Mouse (Mus musculus): ENCODE results near the gene Grm7. TPM values are rescaled to one million over a fixed set of nuclear protein-coding genes. Genes with fewer than 3 reads are reported as not detected.
A peak's percentile ranks its signal among the peaks of the same experiment; 100 is the strongest.

Grm7 gene
- total RNA-seq, 1 experiment = not detected

DNA sequence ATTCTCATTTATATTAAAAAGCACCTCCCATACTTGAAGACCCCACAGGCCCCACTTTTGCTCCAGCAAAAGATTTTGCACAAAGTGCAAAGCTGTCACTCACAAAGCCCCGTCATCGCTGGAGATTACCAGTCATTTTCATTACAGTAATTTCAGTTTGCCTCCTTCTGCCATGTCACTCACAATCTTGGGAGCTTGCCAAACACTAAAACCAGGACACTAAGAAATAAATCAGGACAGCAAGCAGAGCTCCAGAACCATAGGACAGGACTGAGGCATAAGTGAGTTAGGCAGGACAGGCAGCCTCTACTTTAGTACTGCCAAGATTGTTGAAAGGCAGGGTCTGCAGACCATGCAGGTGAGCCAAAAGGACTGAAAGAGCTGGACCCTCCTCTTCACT lies 884.6 kb downstream of the Grm7 start:
- in situ Hi-C loops (cut with MboI; ENCODE audit: low sequenced_read_pairs in 2 of 2, unreplicated experiment in 2 of 2) = no loop called here
- no peaks in the 10 kb centered on the region for H3K36me3 ChIP-seq (ENCODE audit: control insufficient read depth, insufficient read depth, low read length, poor library complexity, severe bottlenecking)

DNA sequence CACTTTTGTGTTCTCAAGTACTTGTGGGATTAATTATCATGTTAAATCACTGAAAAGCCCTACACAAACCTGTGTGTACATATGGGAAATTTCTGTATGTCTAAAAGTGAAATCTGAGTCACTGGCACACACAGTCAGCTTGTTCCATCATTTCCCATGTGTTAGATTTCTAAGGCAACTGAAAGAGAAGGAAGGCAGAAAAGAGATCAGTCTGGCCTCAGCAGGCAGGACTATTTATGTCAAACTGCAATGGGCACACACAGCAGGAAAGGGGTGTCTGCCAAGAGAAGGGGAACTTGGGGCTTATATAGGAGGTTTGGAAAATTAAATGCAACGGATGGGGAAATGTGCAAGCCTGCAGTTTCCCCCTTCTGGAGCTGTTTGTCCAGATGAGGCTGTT lies 913.2 kb downstream of the Grm7 start:
- no peak overlapping the region for H3K27ac ChIP-seq (ENCODE audit: insufficient read depth, low read depth, low read length, poor library complexity, severe bottlenecking)
- H3K4me3 ChIP-seq (ENCODE audit: insufficient read depth in 1 of 2, low read depth in 1 of 2, low read length in 2 of 2, poor library complexity in 1 of 2, severe bottlenecking in 1 of 2) = no peak overlapping the region
- in situ Hi-C loops (cut with MboI; ENCODE audit: low sequenced_read_pairs in 2 of 2, unreplicated experiment in 2 of 2) = no loop called here
- TF ChIP-seq ZC3H11A (IDR thresholded peaks at IDR 0.05; ENCODE audit: borderline replicate concordance, low read depth, low read length) (no peak), MAFK (IDR thresholded peaks at IDR 0.05; ENCODE audit: insufficient read depth, low read depth, low read length) (no peak), ZNF384 (IDR thresholded peaks at IDR 0.05; ENCODE audit: low read depth, low read length) (no peak), HCFC1 (IDR thresholded peaks at IDR 0.05; ENCODE audit: borderline replicate concordance, insufficient read depth, low read length) (no peak), CHD2 (IDR thresholded peaks at IDR 0.05; ENCODE audit: low read depth, low read length) (no peak)
- H3K36me3 ChIP-seq (ENCODE audit: control insufficient read depth, insufficient read depth, low read length, poor library complexity, severe bottlenecking) = no peaks in the 10 kb centered on the region
- no peak for DNase-seq (ENCODE audit: low read depth, low spot score)
- H3K9me3 ChIP-seq (ENCODE audit: control insufficient read depth, insufficient read depth, low read depth, low read length) = no peaks in the 10 kb centered on the region
- no peak overlapping the region for H3K9ac ChIP-seq (ENCODE audit: insufficient read depth, low read depth, low read length, poor library complexity, severe bottlenecking)
- no peaks in the 10 kb centered on the region for H3K4me1 ChIP-seq (ENCODE audit: control insufficient read depth in 2 of 2, insufficient read depth in 2 of 2, low read length in 2 of 2, poor library complexity in 1 of 2)

More for the DNA sequence above, 884.6 kb downstream of the Grm7 start:
- Histone ChIP-seq H3K4me3 (ENCODE audit: insufficient read depth in 1 of 2, low read depth in 1 of 2, low read length in 2 of 2, poor library complexity in 1 of 2, severe bottlenecking in 1 of 2) (no peak overlapping the region), H3K9me3 (ENCODE audit: control insufficient read depth, insufficient read depth, low read depth, low read length) (no peaks in the 10 kb centered on the region), H3K9ac (ENCODE audit: insufficient read depth, low read depth, low read length, poor library complexity, severe bottlenecking) (no peak overlapping the region), H3K4me1 (ENCODE audit: control insufficient read depth in 2 of 2, insufficient read depth in 2 of 2, low read length in 2 of 2, poor library complexity in 1 of 2) (no peaks in the 10 kb centered on the region), H3K27ac (ENCODE audit: insufficient read depth, low read depth, low read length, poor library complexity, severe bottlenecking) (no peak overlapping the region)
- TF ChIP-seq HCFC1 (IDR thresholded peaks at IDR 0.05; ENCODE audit: borderline replicate concordance, insufficient read depth, low read length) (no peak), MAFK (IDR thresholded peaks at IDR 0.05; ENCODE audit: insufficient read depth, low read depth, low read length) (no peak), ZC3H11A (IDR thresholded peaks at IDR 0.05; ENCODE audit: borderline replicate concordance, low read depth, low read length) (no peak), ZNF384 (IDR thresholded peaks at IDR 0.05; ENCODE audit: low read depth, low read length) (no peak), CHD2 (IDR thresholded peaks at IDR 0.05; ENCODE audit: low read depth, low read length) (no peak)
- DNase-seq (ENCODE audit: low read depth, low spot score) = no peak

DNA sequence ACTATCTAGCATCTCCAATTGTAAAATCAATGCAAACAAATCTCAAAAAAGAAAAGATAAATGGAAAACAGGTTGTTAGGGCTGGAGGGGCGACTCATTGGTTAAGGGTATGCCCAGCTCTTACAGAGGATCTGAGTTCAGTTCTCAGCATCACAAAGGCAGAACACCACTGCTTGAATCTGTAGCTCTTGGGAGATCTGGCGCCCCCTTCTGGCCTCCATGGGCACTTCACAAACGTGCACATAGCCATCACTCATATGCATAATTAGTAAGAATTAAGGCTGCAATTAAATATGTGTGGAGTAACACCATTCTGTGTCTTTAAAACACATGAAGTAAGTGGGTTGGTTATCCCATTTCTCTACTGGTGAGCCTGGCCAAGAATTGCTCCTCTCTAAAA lies 914.1 kb downstream of the Grm7 start:
- no peaks in the 10 kb centered on the region for H3K9me3 ChIP-seq (ENCODE audit: control insufficient read depth, insufficient read depth, low read depth, low read length)
- no peak overlapping the region for H3K9ac ChIP-seq (ENCODE audit: insufficient read depth, low read depth, low read length, poor library complexity, severe bottlenecking)
- no peaks in the 10 kb centered on the region for H3K36me3 ChIP-seq (ENCODE audit: control insufficient read depth, insufficient read depth, low read length, poor library complexity, severe bottlenecking)
- no peak overlapping the region for H3K4me3 ChIP-seq (ENCODE audit: insufficient read depth in 1 of 2, low read depth in 1 of 2, low read length in 2 of 2, poor library complexity in 1 of 2, severe bottlenecking in 1 of 2)
- TF ChIP-seq MAFK (IDR thresholded peaks at IDR 0.05; ENCODE audit: insufficient read depth, low read depth, low read length) = no peak
- no peak for TF ChIP-seq HCFC1 (IDR thresholded peaks at IDR 0.05; ENCODE audit: borderline replicate concordance, insufficient read depth, low read length)
- no peak for TF ChIP-seq CHD2 (IDR thresholded peaks at IDR 0.05; ENCODE audit: low read depth, low read length)
- peak; percentile 74; the same call in 1 of the 2 replicates for TF ChIP-seq ZC3H11A (IDR thresholded peaks at IDR 0.05; ENCODE audit: borderline replicate concordance, low read depth, low read length)
- no peak for TF ChIP-seq ZNF384 (IDR thresholded peaks at IDR 0.05; ENCODE audit: low read depth, low read length)
- H3K27ac ChIP-seq (ENCODE audit: insufficient read depth, low read depth, low read length, poor library complexity, severe bottlenecking) = no peak overlapping the region
- H3K4me1 ChIP-seq (ENCODE audit: control insufficient read depth in 2 of 2, insufficient read depth in 2 of 2, low read length in 2 of 2, poor library complexity in 1 of 2) = no peaks in the 10 kb centered on the region
- in situ Hi-C loops (cut with MboI; ENCODE audit: low sequenced_read_pairs in 2 of 2, unreplicated experiment in 2 of 2) = no loop called here
- DNase-seq (ENCODE audit: low read depth, low spot score) = peak; percentile 24

DNA sequence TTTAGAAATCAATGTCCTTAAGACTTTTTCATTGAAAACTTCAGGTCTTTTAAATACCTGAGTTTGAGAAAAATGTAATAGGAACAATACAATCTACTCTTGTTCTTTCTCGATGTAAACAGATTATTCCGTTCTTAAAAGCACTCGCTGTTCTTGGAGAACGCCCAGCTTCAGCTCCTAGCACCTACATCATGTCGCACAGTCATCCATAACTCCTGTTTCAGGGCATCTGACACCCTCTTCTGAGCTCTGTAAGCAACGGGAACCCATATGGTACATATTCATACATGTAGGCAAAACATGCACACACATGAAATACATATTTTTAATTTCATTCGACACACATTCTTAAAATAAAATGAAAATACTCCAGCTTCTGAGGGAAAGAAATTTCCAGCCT lies 916.0 kb downstream of the Grm7 start:
- Histone ChIP-seq H3K36me3 (ENCODE audit: control insufficient read depth, insufficient read depth, low read length, poor library complexity, severe bottlenecking) (no peaks in the 10 kb centered on the region), H3K27ac (ENCODE audit: insufficient read depth, low read depth, low read length, poor library complexity, severe bottlenecking) (no peak overlapping the region), H3K9ac (ENCODE audit: insufficient read depth, low read depth, low read length, poor library complexity, severe bottlenecking) (no peak overlapping the region), H3K4me1 (ENCODE audit: control insufficient read depth in 2 of 2, insufficient read depth in 2 of 2, low read length in 2 of 2, poor library complexity in 1 of 2) (no peaks in the 10 kb centered on the region), H3K4me3 (ENCODE audit: insufficient read depth in 1 of 2, low read depth in 1 of 2, low read length in 2 of 2, poor library complexity in 1 of 2, severe bottlenecking in 1 of 2) (no peak overlapping the region), H3K9me3 (ENCODE audit: control insufficient read depth, insufficient read depth, low read depth, low read length) (no peaks in the 10 kb centered on the region)
- in situ Hi-C loops (cut with MboI; ENCODE audit: low sequenced_read_pairs in 2 of 2, unreplicated experiment in 2 of 2) = no loop called here
- no peak for TF ChIP-seq ZC3H11A (IDR thresholded peaks at IDR 0.05; ENCODE audit: borderline replicate concordance, low read depth, low read length)
- TF ChIP-seq ZNF384 (IDR thresholded peaks at IDR 0.05; ENCODE audit: low read depth, low read length) = no peak
- no peak for TF ChIP-seq CHD2 (IDR thresholded peaks at IDR 0.05; ENCODE audit: low read depth, low read length)
- no peak for TF ChIP-seq MAFK (IDR thresholded peaks at IDR 0.05; ENCODE audit: insufficient read depth, low read depth, low read length)
- TF ChIP-seq HCFC1 (IDR thresholded peaks at IDR 0.05; ENCODE audit: borderline replicate concordance, insufficient read depth, low read length) = no peak
- no peak for DNase-seq (ENCODE audit: low read depth, low spot score)
